Mouse (Mus musculus): ENCODE measurements at regions not wholly inside any gene's neighbourhood (a gene's known extent, or its start where the extent isn't known, plus 50 kb on each side); places are given as distances from the start of the nearest gene placed in this dataset.

DNA sequence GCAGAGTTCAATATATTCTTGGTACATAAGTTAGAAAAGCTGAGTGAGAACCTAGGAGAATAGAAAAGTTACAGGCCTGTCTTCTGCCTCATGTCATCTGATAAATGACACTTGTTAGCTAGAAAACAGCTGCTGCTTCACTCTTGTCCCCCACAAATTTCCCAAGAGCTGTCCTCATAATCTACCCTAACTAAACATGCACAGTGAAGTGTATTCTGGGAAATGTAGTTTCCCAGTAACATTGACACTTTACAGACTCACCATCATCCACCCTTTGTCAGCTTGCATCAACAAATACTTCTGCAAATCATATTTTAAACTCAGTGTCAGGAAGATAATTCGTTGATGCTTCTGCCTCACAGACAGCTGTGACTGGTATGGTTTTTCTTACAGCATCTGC, 190.0 kb upstream of the Dkk2 start:
- Histone ChIP-seq H3K27ac (ENCODE audit: insufficient read depth, low read depth, low read length) (peak overlapping the region; percentile 23), H3K4me1 (ENCODE audit: control insufficient read depth, insufficient read depth, low read length) (peaks cover 31% of the 10 kb centered on the region), H3K4me3 (ENCODE audit: insufficient read depth, low read length) (no peak overlapping the region)
- TF ChIP-seq POLR2A (IDR thresholded peaks at IDR 0.05; ENCODE audit: borderline replicate concordance, low read depth, low read length) (no peak), CTCF (IDR thresholded peaks at IDR 0.05; ENCODE audit: low read depth, low read length) (no peak)

GRCm38 (mm10) chr3:131913534-131913933, 171.6 kb upstream of the Dkk2 start:
- TF ChIP-seq POLR2A (IDR thresholded peaks at IDR 0.05; ENCODE audit: borderline replicate concordance, low read depth, low read length), result no peak
- no peak for TF ChIP-seq CTCF (IDR thresholded peaks at IDR 0.05; ENCODE audit: low read depth, low read length)
- Histone ChIP-seq H3K4me3 (ENCODE audit: insufficient read depth, low read length) (no peak overlapping the region), H3K4me1 (ENCODE audit: control insufficient read depth, insufficient read depth, low read length) (0 out of 2 replicates have a peak, but pooled peaks cover 2% of the 10 kb centered on the region), H3K27ac (ENCODE audit: insufficient read depth, low read depth, low read length) (no peak overlapping the region)

DNA sequence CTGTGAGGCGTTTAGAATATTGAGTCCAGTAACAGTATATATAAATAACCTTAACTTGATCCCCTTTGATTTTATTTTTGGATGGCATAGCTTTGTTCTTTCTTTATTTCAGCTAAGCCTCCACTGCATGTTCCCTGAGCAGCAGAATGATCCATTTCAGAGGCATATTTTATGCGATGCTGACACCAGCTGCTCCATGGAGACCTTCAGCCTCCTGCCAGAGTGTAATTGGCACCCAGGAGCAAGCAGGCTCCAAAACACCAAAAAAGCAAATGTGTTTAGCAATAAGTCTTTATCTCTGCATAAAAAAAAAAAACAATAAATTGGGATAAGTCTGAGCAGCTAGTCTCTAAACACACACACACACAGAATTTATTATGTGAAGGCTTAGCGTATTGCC, 170.7 kb upstream of the Dkk2 start:
- H3K27ac ChIP-seq (ENCODE audit: insufficient read depth, low read depth, low read length), result no peak overlapping the region
- H3K4me1 ChIP-seq (ENCODE audit: control insufficient read depth, insufficient read depth, low read length), result 0 out of 2 replicates have a peak, but pooled peaks cover 2% of the 10 kb centered on the region
- TF ChIP-seq CTCF (IDR thresholded peaks at IDR 0.05; ENCODE audit: low read depth, low read length) (no peak), POLR2A (IDR thresholded peaks at IDR 0.05; ENCODE audit: borderline replicate concordance, low read depth, low read length) (no peak)
- no peak overlapping the region for H3K4me3 ChIP-seq (ENCODE audit: insufficient read depth, low read length)

- no peak overlapping the region for H3K4me3 ChIP-seq (ENCODE audit: insufficient read depth, low read length)
- 0 out of 2 replicates have a peak, but pooled peaks cover 2% of the 10 kb centered on the region for H3K4me1 ChIP-seq (ENCODE audit: control insufficient read depth, insufficient read depth, low read length)
- no peak for TF ChIP-seq POLR2A (IDR thresholded peaks at IDR 0.05; ENCODE audit: borderline replicate concordance, low read depth, low read length)
- TF ChIP-seq CTCF (IDR thresholded peaks at IDR 0.05; ENCODE audit: low read depth, low read length), result no peak
- no peak overlapping the region for H3K27ac ChIP-seq (ENCODE audit: insufficient read depth, low read depth, low read length)
Measured at GRCm38 (mm10) chr3:131914997-131915396, 170.1 kb upstream of the Dkk2 start.

GRCm38 (mm10) chr3:131917734-131918534, 167.2 kb upstream of the Dkk2 start:
- TF ChIP-seq POLR2A (IDR thresholded peaks at IDR 0.05; ENCODE audit: borderline replicate concordance, low read depth, low read length), result no peak
- no peak for TF ChIP-seq CTCF (IDR thresholded peaks at IDR 0.05; ENCODE audit: low read depth, low read length)
- H3K27ac ChIP-seq (ENCODE audit: insufficient read depth, low read depth, low read length), result no peak overlapping the region
- no peak overlapping the region for H3K4me3 ChIP-seq (ENCODE audit: insufficient read depth, low read length)
- H3K4me1 ChIP-seq (ENCODE audit: control insufficient read depth, insufficient read depth, low read length), result no peaks in the 10 kb centered on the region

GRCm38 (mm10) chr3:131919476-131919875, 165.6 kb upstream of the Dkk2 start:
- Histone ChIP-seq H3K4me1 (ENCODE audit: control insufficient read depth, insufficient read depth, low read length) (no peaks in the 10 kb centered on the region), H3K4me3 (ENCODE audit: insufficient read depth, low read length) (no peak overlapping the region), H3K27ac (ENCODE audit: insufficient read depth, low read depth, low read length) (no peak overlapping the region)
- no peak for TF ChIP-seq POLR2A (IDR thresholded peaks at IDR 0.05; ENCODE audit: borderline replicate concordance, low read depth, low read length)
- TF ChIP-seq CTCF (IDR thresholded peaks at IDR 0.05; ENCODE audit: low read depth, low read length), result no peak

GRCm38 (mm10) chr3:131921161-131921560, 163.9 kb upstream of the Dkk2 start:
- TF ChIP-seq CTCF (IDR thresholded peaks at IDR 0.05; ENCODE audit: low read depth, low read length), result peak; percentile 41; the same call in 1 of the 2 replicates
- no peak for TF ChIP-seq POLR2A (IDR thresholded peaks at IDR 0.05; ENCODE audit: borderline replicate concordance, low read depth, low read length)
- Histone ChIP-seq H3K4me3 (ENCODE audit: insufficient read depth, low read length) (no peak overlapping the region), H3K27ac (ENCODE audit: insufficient read depth, low read depth, low read length) (no peak overlapping the region), H3K4me1 (ENCODE audit: control insufficient read depth, insufficient read depth, low read length) (no peaks in the 10 kb centered on the region)

GRCm38 (mm10) chr3:131922733-131923132, 162.4 kb upstream of the Dkk2 start:
- Histone ChIP-seq H3K4me1 (ENCODE audit: control insufficient read depth, insufficient read depth, low read length) (no peaks in the 10 kb centered on the region), H3K27ac (ENCODE audit: insufficient read depth, low read depth, low read length) (no peak overlapping the region), H3K4me3 (ENCODE audit: insufficient read depth, low read length) (no peak overlapping the region)
- TF ChIP-seq CTCF (IDR thresholded peaks at IDR 0.05; ENCODE audit: low read depth, low read length), result no peak
- no peak for TF ChIP-seq POLR2A (IDR thresholded peaks at IDR 0.05; ENCODE audit: borderline replicate concordance, low read depth, low read length)

GRCm38 (mm10) chr3:131940896-131941295, 144.2 kb upstream of the Dkk2 start:
- TF ChIP-seq POLR2A (IDR thresholded peaks at IDR 0.05; ENCODE audit: borderline replicate concordance, low read depth, low read length) (no peak), CTCF (IDR thresholded peaks at IDR 0.05; ENCODE audit: low read depth, low read length) (no peak)

DNA sequence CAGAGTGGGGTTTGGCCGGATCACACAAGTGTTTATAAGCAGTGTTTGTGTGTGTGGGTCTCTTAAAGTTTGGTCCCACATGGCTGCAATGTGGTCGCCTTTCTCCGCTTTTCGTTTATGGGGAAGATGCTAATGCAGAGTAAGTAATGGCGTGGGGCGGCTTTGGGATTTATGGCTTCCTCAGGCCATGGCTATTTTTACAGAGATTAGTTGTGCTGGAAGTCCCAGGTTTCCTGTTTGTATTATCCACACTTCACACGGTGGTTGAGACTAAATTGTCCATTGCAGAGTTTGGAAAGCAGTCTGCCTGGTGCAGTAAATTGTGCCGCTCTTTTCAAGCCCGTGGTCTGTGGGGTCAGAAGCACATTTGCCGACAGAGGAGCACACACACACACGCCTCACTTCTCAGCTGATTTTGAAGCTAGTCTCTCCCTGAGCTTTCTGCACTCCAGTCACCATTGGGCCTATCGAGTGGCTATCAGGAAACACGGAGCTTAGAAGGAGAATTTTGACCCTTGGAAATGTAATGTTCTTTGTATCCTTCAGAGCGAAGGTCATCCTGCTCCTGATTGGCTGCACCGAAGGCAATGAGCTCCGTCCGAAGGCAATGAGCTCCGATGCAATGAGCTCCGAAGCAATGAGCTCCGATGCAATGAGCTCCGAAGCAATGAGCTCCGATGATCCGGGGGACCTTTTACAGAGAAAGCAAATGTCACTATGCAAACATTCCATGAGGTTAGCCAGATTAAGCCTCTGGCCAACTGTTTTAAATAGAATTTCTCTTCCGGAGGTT, 142.9 kb upstream of the Dkk2 start:
- TF ChIP-seq POLR2A (IDR thresholded peaks at IDR 0.05; ENCODE audit: borderline replicate concordance, low read depth, low read length) (no peak), CTCF (IDR thresholded peaks at IDR 0.05; ENCODE audit: low read depth, low read length) (no peak)
- Histone ChIP-seq H3K4me1 (ENCODE audit: control insufficient read depth, insufficient read depth, low read length) (no peaks in the 10 kb centered on the region), H3K27ac (ENCODE audit: insufficient read depth, low read depth, low read length) (no peak overlapping the region), H3K4me3 (ENCODE audit: insufficient read depth, low read length) (no peak overlapping the region)

More at GRCm38 (mm10) chr3:131940896-131941295, 144.2 kb upstream of the Dkk2 start:
- Histone ChIP-seq H3K4me1 (ENCODE audit: control insufficient read depth, insufficient read depth, low read length) (no peaks in the 10 kb centered on the region), H3K4me3 (ENCODE audit: insufficient read depth, low read length) (no peak overlapping the region), H3K27ac (ENCODE audit: insufficient read depth, low read depth, low read length) (no peak overlapping the region)
